Mouse (Mus musculus) cerebral cortex, adult 2 months (tissue): ENCODE data around the gene Tsen2.

Experiments used
- WGBS: fragments of 180-500 bp; shearing (Covaris S2); methylation state at CpG from one replicate; pipeline ENCODE4 v1.1.7; 2018; 5-methylcytosine and 5-hydroxymethylcytosine counted together

Gene Tsen2

GRCm38 (mm10) chr6:115595667-115596066 lies 51.2 kb downstream of the Tsen2 start:
- 86% methylated on average over 3 of the region's 3 CpGs for WGBS

GRCm38 (mm10) chr6:115601322-115601714 lies 56.9 kb downstream of the Tsen2 start:
- WGBS, result 66% methylated on average over 4 of the region's 4 CpGs

- WGBS, result under 1% methylated on average over 57 of the region's 61 CpGs
Observed at GRCm38 (mm10) chr6:115601715-115602523, 57.5 kb downstream of the Tsen2 start, which contains the start of gene Mkrn2. Mkrn2 (plus strand) TSS chr6:115601902.

- 84% methylated on average over 1 of the region's 1 CpGs for WGBS
Observed at GRCm38 (mm10) chr6:115606461-115606860, 62.0 kb downstream of the Tsen2 start.

GRCm38 (mm10) chr6:115607429-115607828 lies 63.0 kb downstream of the Tsen2 start:
- 36% methylated on average over 4 of the region's 4 CpGs for WGBS

- WGBS, result 68% methylated on average over 3 of the region's 3 CpGs
Observed at GRCm38 (mm10) chr6:115609121-115609520, 64.7 kb downstream of the Tsen2 start.

DNA sequence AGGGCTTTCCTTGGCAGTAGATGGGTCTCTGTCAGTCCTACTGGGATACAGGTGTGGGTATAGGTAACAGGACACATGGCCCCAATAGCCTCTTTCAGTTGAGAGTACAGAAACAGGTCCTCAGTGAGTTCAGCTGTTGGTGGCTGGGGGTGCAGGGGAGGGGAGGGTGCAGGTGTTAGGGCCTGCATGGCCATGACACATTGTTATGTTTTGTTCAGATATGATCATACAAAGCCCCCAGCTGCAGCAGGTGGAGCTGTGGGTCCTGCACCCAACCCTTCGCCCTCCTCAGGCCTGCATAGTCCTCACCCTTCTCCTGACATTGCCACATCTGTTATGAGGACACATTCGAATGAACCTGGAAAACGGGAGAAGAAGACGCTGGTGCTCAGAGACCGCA lies 65.8 kb downstream of the Tsen2 start:
- 92% methylated on average over 5 of the region's 5 CpGs for WGBS

- WGBS, result 65% methylated on average over 3 of the region's 3 CpGs
Observed at GRCm38 (mm10) chr6:115615983-115616382, 71.5 kb downstream of the Tsen2 start.

DNA sequence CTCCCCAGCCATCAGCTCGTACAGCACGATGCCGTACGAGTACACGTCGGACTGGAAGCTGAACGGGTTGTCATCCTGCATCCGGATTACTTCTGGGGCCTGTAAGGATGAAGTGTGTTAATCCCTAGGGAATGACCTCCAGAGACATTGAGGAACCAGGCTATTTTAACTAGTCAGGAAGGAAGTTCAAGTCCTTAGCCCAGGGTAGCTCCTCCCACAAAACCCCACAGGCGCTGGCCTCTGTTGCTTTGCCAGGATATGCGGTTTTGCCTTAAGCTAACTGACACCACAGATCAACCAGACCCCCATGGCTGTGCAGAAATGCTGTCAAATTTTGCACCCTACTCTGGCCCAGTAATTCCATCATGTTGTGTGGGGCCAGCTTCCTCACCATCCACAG lies 75.4 kb downstream of the Tsen2 start:
- WGBS, result 81% methylated on average over 10 of the region's 10 CpGs

- 45% methylated on average over 1 of the region's 1 CpGs for whole genome bisulfite sequencing
Observed at GRCm38 (mm10) chr6:115620942-115621341, 76.5 kb downstream of the Tsen2 start.

GRCm38 (mm10) chr6:115626121-115626520 lies 81.7 kb downstream of the Tsen2 start:
- WGBS, result 63% methylated on average over 5 of the region's 5 CpGs
